Mouse (Mus musculus): Measurements from ENCODE around the gene Ska2.

The Ska2 gene

GRCm38 (mm10) chr11:87108755-87109518 lies at the start of gene Ska2:
Ska2 (plus strand) TSS chr11:87109234.
- peak; percentile 99 for DNase-seq

DNA sequence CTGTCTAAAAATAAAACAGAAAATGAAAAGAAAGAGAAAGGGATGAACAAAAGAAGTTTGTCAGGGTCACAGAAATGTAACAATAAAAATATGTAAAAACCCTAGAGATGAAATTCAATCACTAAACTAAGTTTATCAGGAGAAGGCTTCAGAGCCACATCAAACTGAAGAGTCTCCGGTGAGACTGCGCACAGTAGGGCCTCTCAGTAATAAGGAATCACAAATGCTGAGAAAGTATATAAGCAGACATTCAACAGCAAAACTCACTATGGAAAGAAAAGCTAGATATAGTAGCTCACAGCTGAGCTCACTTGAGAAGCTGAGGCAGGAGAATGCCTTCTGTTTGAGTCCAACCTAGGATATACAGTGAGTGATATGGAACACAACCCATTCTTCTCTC lies 48.6 kb upstream of the Ska2 start:
- DNase-seq = no peak

GRCm38 (mm10) chr11:87062087-87062486 lies 46.9 kb upstream of the Ska2 start:
- no peak for DNase-seq

DNA sequence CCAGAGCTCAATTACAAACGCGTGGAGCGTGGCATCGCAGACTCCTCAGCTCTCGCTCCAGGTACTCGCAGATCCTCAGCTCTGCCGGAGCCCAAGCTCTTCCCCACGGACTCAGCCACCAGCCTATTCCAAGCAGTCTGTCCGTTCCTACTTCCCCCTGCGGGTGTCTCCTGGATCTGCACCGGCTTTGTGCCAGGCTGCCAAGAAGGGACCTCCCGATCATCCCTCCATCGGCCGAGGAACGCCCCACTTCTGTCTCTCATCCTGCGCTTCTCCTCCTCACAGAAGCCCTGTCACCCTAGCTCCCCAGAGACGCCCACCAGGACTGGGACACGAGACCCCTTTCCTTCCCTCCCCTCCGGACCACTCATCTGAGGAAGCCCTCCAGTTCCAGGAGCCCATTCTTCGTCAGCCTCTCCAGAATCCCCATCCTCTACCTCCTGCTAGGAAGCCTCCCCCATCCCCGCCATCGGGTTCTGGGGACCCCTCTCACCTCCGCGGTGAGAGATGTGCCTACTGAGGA lies 35.6 kb upstream of the Ska2 start:
- DNase-seq = peak; percentile 50

DNA sequence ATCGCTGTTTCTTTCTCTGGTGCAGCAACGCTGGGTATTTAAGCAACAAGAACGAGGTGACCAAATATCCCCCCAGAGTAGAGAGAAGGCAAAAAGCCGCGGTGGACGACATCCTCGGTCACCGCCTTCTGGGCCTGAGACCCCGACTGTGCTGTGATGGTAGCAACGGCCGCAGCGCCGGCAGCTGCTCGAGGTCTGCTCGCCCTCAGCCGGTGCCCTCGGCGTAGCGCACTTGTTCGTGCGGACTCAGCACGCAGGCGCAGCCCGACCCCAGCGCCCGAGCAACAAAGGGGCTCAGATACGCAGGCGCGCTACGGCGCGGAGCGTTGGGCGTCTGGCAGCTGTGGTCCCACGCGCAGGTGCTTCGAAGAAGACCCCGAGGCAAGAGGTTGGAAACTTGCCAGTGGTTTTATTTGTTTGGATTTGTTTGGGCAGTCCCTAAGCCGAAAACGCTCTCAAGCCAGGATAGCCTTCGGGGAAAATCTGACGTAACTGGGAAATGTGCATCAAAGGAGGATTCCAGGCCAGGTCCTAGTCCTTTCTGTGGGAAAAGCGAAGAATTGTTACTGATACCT lies 35.1 kb upstream of the Ska2 start, which contains the start of gene Gdpd1:
Gene Gdpd1 (minus strand): TSS at position 197 of the 575 bp plus-strand sequence.
- peak; percentile 71 for DNase-seq

- no peak for DNase-seq
Observed at GRCm38 (mm10) chr11:87083712-87084111, 25.3 kb upstream of the Ska2 start.

DNA sequence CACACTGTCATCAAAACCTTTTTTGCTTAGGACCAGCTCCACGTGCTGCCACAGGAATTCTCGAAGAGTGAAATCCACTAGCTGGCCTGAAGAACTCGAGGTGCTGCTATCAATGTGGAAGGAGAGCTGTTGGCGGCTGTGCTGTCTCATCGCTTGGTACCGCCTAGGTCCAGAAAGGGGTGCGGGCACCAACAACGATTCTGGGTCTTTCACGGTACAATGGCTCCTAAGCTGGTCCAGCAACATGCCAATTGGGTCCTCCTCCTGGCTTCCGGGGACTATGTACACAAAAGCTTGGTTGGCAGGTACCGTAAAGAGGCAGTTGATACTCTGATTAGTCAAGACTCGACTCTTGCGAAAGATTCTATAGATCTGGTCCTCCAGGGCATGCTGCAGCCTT lies 23.6 kb upstream of the Ska2 start:
- no peak for DNase-seq

DNA sequence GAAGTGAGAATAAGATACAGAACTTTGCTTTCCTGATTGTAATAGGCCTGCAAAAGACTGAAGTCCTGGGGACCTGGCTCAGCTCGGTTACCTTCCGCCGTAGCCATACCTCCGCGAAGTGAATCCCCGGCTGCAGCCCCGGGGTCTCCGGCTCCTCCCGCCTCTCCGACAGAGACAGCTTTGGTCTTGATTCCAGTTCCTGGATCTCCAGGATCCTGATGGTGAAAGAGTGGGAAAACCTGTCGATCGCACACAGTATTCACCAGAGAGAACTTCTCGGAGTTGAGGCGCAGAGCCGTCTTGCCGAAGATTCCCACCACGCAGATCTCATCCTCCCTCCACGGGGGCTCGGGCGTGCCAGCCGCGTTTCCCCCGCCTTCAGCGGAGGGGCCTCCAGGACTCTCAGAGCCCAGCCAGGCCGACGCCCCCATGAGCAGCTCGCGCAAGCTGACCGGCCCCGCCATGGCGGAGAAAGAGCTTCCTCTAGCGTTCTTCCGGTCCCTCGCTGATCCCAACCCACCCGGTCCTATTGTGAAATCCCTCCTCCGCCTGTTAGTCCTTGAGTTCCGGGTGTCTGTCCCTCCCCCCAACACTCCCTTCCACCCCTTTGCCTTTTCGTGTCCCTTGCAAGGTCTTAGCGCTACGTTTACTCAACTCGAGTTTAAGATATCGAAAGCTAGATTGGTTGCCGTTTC lies 22.6 kb upstream of the Ska2 start, which contains the start of gene Smg8:
Gene Smg8 (minus strand): TSS at position 485 of the 695 bp plus-strand sequence.
- DNase-seq = peak; percentile 85

DNA sequence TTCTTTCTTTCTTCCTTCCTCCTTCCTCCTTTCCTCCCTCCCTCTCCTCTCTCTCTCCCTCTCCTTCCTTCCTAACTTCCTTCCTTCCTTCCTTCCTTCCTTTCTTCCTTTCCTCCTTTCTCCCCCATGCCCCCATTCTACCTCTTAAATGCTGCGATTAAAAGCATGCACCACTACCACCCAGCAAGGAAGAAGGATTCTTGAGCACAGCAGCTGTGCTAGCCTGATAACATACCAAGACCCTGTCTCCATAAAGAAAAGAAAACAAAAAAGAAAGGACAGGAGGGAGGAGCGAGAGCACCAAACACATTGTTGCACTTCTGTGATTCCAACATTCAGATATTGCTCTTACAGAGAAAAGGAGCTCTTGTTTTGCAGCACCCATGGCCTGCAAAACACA lies 21.9 kb upstream of the Ska2 start:
- no peak for DNase-seq

- no peak for DNase-seq
Observed at GRCm38 (mm10) chr11:87108409-87108754, 652 bp upstream of the Ska2 start, which contains the start of gene Prr11. Prr11 (minus strand) TSS chr11:87108708.

DNA sequence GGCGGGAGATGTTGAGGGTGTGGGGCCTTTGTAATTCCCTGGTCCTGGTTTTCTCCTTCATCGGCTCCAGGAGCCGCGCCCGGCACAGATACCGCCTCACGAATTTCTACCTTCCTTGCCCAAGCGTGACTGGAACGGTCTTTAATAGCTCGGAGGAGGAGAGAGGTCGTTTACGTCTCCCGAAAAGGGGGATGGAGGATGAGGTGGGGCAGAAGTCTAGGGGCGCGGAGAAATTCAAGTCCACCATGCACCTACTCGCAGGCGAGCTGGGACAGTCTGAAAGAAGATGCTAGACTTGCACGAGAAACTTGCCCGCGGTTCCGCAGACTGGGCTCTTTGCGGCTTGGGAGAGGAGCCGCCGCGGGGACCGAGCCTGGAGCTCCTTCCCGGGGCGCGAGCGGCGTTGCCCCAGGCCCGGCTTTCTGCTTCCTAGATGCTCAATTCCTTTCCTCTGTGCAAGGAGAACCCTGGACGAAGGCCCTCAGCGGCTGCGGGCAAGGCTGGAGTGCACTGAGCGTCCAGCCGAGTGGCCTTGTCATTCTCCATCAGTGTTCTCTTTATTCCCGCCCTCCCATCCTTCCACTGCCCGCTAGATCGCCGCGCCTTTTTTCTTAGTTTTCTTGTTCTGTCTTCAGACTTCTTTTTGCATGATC lies 611 bp downstream of the Ska2 start:
- DNase-seq = peak; percentile 9

GRCm38 (mm10) chr11:87110172-87110909 lies 1.3 kb downstream of the Ska2 start:
- no peak for DNase-seq

GRCm38 (mm10) chr11:87121864-87122263 lies 12.8 kb downstream of the Ska2 start:
- DNase-seq = no peak

GRCm38 (mm10) chr11:87125562-87125961 lies 16.5 kb downstream of the Ska2 start:
- DNase-seq = no peak

- DNase-seq = peak; percentile 11
Observed at GRCm38 (mm10) chr11:87126281-87126823, 17.3 kb downstream of the Ska2 start.

DNA sequence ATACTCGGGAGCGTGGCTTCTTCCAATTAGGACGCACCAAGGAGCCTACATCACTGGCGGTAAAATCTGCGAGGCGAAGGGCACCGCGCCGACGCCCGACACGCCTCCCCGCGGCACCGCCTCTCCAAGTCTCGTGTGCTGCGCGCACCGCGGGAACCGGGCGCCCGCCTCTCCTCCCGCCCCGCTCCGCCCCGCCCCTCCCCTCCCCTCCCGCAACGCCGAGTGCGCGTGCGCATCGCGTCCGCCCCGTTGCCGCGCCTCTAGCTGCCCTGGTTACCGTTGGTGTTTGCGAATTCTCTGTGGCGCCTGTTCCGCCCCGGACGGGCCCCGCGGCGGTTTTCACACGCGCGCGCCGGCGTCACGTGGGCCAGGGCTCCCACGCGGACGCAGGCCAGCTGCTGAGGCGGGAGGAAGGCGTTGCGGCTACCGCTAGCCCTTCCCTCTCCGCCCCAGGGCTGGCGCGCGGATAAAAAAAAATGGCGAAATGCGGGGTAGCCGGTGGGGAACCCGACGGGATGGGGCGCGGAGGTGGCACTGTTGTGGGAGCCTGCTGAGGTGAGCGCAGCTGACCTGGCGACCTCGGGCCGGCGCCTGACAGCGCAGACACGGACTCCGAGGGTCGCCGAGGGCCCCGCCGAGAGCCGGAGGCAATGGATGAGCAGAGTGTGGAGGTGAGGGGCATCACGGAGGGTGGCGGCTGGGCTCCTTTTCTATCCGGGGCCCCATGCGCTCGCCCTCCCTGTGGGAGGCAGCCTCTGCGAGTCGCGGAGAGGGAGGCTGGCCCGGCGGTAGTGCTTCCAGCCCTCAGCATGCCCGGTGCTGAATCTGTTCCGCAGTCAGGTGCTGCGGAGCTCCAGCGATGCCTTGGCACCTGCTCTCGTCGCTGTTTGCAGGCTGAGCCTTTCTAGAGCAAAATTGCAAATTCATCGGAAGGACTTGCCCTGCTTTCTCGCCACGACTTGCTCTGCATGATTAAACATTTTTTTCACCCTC lies 18.1 kb downstream of the Ska2 start, which contains the start of gene Trim37:
Gene Trim37 (plus strand): TSS at position 254 of the 993 bp plus-strand sequence.
- peak; percentile 87 for DNase-seq

DNA sequence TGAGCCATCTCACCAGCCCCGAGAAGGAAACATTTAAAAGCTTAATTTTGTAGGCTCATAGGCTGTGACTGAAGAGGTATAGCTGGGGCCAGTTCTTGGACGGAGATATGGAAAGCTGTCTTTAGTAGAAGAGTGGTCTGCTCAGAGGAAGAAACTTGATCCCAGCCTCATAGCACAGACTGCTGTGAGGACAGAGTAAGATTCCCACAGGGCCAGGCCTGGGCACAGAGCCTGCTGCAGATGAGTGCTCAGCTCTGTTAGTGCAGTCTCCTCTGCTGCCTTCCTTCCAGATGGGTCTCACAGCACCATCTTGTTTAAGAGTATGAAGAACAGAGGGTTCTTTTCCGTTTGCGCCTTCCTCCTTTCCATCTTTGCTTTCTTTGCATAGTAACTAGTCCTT lies 27.2 kb downstream of the Ska2 start:
- no peak for DNase-seq

GRCm38 (mm10) chr11:87158012-87158411 lies 49.0 kb downstream of the Ska2 start:
- DNase-seq = no peak

DNA sequence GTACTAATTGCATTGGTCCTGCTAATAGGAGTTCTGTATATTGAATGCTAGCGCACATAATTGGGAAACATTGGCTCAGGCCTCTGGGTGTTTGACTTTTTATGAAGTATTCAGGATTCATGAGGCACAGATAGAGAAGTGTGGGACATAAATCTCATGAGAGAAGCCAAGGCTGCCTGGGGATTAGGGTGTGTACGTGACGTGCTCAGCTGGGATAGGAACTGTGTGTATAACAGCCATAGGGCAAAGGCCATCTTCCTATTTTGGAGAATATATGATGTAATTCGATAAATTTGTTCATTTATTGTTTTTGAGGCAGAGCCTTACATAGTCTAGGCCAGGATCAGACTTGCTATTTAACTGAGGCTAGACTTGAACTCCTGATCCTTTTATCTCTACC lies 53.7 kb downstream of the Ska2 start:
- DNase-seq = no peak

DNA sequence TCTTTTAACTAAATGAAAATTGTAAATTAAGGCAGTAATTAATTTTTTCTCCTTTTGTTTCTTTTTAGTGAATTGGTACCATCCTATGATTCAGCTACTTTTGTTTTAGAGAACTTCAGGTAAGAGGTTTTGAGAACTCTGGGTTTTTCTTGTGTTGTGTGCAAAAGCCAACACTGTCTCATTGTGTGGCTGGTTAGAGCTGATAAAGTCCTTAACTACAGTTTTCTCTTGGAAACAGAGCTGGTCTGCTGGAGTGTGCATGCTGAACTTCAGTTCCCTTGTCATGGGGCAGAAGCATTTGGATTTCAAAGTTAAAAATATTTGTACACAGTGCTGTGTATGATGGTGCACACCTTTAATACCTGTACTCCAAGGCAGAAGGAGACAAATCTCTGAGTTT lies 54.7 kb downstream of the Ska2 start:
- DNase-seq = no peak

GRCm38 (mm10) chr11:87173625-87174024 lies 64.6 kb downstream of the Ska2 start:
- DNase-seq = no peak

Measured in kidney, adult 9 months (tissue).